Mouse (Mus musculus): Measurements from ENCODE around the gene Vmn2r109. TPM values are rescaled to one million over a fixed set of nuclear protein-coding genes. Genes with fewer than 3 reads are reported as not detected.

Vmn2r109 gene
- not detected in 2 replicates for polyA plus RNA-seq (2015; fragmentation: Nextera tagmentation; extraction: Ambion mirVana)

DNA sequence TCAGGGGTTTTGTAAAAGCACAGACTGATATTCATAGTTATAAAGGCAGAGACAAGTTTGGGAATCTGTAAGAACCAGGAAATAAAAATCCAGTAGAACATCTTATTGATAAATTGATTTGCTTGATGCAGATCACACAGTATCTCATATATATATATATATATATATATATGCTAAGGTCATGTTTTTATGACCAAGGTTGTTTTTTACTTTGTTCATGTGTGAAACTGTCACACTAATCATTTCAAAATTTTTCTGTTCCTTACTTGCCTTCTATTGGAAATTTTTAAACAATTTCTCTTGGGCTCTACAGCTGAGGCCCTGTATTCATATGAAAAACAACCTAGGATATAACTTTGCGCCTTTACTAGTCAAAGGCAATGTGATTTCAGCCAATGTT is at the start of gene Vmn2r109:
Vmn2r109 (minus strand) TSS at position 101 of the 400 bp plus-strand sequence.

DNA sequence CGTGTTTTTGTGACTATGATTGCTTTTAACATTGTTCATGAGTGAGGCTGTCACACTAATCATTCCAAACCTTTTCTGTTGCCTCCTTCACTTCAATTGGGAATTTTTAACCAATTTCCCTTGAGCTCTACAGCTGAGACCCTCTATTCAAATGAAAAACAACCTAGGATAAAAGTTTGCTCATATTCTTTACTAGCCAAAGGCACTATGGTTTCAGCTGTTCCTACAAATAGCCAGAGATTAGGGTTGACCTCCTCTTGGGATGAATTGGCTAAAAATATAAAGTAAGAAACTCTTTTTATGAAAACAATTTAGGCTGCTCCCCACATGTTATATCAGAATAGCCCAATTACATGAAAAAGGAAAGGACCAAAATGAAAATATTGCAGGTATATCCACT is 31.8 kb upstream of the Vmn2r109 start, which contains the start of gene Vmn2r110:
Vmn2r110 (minus strand) TSS at position 101 of the 400 bp plus-strand sequence.

DNA sequence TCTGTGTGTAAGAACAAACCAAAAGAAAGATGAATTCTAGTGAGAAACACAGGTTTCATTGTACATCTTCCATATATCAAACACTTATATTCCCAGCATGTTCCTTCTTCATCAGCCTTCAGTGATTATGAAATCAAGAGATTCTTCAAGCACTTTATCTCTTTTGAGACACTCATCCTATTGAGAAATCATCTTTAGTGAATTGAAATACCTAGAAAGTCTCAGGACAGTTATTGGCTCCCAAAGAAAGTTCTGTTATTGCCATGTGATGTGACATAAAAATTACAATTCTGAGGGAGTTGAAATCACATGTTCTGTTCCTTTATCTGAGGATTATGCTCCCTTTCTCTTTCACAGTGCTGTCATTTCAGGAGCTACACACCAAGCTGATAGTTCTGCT is 66.7 kb downstream of the Vmn2r109 start, which contains the start of gene Vmn1r225:
Vmn1r225 (plus strand) TSS at position 301 of the 400 bp plus-strand sequence.

Other genes with a start within 250 kb of the Vmn2r109 start
- not detected in 2 replicates for gene Vmn2r107, start 219.5 kb downstream of the Vmn2r109 start, polyA plus RNA-seq (2015; fragmentation: Nextera tagmentation; extraction: Ambion mirVana)
- gene Vmn1r224, start 150.6 kb downstream of the Vmn2r109 start, polyA plus RNA-seq (2015; fragmentation: Nextera tagmentation; extraction: Ambion mirVana): not detected in 2 replicates
- not detected in 2 replicates for gene Vmn2r108, start 83.4 kb downstream of the Vmn2r109 start, polyA plus RNA-seq (2015; fragmentation: Nextera tagmentation; extraction: Ambion mirVana)
- not detected in 2 replicates for gene Vmn1r225, start 66.6 kb downstream of the Vmn2r109 start, polyA plus RNA-seq (2015; fragmentation: Nextera tagmentation; extraction: Ambion mirVana)
- 0.01 and 0.02 TPM in 2 replicates for gene Vmn2r110, start 31.7 kb upstream of the Vmn2r109 start, polyA plus RNA-seq (2015; fragmentation: Nextera tagmentation; extraction: Ambion mirVana)
- not detected in 2 replicates for gene Fpr-rs3, start 60.1 kb upstream of the Vmn2r109 start, polyA plus RNA-seq (2015; fragmentation: Nextera tagmentation; extraction: Ambion mirVana)
- gene Vmn1r226, start 118.1 kb upstream of the Vmn2r109 start, polyA plus RNA-seq (2015; fragmentation: Nextera tagmentation; extraction: Ambion mirVana): not detected in 2 replicates
- gene Vmn1r227, start 165.1 kb upstream of the Vmn2r109 start, polyA plus RNA-seq (2015; fragmentation: Nextera tagmentation; extraction: Ambion mirVana): not detected in 2 replicates
- not detected in 2 replicates for gene Vmn1r228, start 221.4 kb upstream of the Vmn2r109 start, polyA plus RNA-seq (2015; fragmentation: Nextera tagmentation; extraction: Ambion mirVana)
- gene Vmn1r229, start 246.8 kb upstream of the Vmn2r109 start, polyA plus RNA-seq (2015; fragmentation: Nextera tagmentation; extraction: Ambion mirVana): not detected in 2 replicates